Mouse (Mus musculus): ENCODE data around the gene Zfp503.

Zfp503 gene

GRCm38 (mm10) chr14:21989291-21989913 is at the start of gene Zfp503:
Gene Zfp503, minus strand, starts transcription at chr14:21989601.
- DNase-seq (ENCODE audit: low read depth, low spot score), result no peak

GRCm38 (mm10) chr14:22037498-22038131 is 48.2 kb upstream of the Zfp503 start:
- no peak for DNase-seq (ENCODE audit: low read depth, low spot score)

DNA sequence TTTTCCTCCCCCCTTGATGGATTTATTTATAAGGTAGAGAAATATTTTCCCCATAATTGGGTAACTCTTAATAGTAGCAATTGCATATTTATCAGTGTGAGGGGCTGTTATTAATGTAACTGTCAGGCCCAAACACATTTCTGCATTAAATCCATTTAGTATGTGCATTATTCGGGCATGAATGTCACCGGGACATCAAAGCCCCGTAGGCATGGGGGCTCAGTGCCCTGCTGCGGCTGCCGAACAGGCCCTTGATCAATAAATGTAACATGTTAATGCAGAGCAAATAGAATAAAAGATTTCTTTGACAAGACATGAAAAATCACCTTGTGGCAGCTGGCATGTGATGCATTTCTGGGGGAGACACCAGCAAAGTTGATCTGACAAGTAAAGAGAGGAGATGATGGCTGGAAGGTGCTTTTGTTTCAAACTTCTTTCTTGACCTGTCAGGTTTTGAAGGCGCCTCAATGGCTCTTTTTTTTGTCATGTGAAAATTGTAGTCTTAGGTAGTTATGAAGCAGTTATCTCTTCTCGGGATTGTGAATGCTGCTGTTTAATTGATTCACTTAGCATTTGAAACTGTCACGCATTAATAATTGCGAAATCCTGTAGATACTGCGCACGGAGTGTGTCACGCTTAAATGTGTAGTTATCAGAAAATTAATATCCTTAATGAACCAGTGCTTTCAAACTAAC is 47.5 kb upstream of the Zfp503 start:
- DNase-seq (ENCODE audit: low read depth, low spot score), result no peak

DNA sequence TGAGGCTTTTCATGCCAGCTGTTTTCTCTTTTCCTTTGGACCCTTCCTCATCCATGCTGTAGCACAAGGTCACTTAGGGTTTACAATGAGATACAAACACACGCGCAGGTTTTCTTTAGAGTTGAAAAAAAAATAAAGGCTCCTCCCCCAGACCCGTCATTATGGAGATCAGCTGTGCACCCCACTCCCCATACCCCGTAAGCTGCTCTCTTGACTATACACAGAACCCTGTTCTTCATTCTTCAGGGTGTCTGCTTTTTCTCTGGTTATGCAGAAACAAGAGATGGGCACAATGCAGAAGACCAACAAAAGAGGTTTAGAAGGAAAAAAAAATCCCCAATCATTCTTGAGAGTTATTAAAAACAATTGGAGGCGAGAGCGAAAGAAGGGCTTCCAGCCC is 46.9 kb upstream of the Zfp503 start:
- no peak for DNase-seq (ENCODE audit: low read depth, low spot score)

DNA sequence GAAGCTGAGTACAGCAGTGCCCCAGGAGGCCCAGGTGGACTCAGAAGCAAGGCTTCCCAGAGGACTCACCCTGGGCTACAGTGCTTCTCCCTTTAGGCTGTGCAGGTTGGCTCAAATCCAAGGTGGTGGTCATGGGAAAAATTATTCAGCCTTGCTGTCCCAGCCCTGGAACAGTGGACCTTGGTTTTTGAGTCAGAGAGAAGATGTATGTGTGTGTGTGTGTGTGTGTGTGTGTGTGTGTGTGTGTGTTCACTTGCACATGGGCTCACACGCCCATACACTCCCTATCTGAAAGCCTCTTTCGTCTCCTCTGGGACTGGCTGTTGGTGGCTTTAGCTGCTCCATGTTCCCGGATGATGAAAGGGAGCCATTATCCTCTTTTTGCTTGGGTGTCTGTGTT is 46.5 kb upstream of the Zfp503 start:
- DNase-seq (ENCODE audit: low read depth, low spot score), result no peak

DNA sequence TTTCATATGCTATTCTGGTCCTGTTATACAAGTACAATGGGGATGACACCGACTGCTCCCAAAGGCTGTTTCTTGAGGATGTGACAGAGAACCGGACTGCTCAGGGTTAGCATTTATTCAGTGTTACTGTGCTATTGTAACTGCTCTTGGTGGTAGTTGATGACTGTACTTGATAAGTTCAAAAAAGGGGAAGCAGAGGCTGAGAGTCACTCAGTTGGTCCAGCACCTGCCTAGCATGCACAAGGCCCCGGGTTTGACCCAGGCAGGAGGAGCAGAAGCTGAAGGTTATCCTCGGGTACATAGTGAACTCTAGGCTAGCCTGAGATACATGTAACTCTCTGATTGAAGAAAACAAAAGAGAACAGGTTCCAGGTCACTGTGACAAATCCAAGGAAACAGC is 34.1 kb upstream of the Zfp503 start:
- no peak for DNase-seq (ENCODE audit: low read depth, low spot score)

DNA sequence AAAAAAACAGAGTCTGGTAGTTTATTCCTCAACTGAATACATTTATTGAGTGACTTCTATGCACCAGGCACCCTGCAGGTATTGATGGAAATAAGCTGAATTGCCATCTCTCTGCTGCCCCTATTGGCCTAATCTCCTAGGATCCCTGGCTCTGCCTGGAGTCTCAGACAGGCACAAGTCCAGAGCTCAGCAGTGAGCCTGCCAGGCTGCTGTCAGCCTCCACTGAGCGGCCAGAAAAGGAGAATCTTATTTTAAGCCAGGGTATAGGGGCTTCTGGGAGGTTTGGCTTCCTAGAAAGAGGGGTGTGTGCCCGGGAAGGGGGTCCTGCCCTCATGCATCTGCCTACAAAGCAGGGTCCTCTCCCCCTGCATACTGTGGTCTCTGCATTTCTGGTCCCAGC is 31.5 kb upstream of the Zfp503 start:
- DNase-seq (ENCODE audit: low read depth, low spot score), result no peak

GRCm38 (mm10) chr14:22019949-22020845 is 30.8 kb upstream of the Zfp503 start:
- no peak for DNase-seq (ENCODE audit: low read depth, low spot score)

DNA sequence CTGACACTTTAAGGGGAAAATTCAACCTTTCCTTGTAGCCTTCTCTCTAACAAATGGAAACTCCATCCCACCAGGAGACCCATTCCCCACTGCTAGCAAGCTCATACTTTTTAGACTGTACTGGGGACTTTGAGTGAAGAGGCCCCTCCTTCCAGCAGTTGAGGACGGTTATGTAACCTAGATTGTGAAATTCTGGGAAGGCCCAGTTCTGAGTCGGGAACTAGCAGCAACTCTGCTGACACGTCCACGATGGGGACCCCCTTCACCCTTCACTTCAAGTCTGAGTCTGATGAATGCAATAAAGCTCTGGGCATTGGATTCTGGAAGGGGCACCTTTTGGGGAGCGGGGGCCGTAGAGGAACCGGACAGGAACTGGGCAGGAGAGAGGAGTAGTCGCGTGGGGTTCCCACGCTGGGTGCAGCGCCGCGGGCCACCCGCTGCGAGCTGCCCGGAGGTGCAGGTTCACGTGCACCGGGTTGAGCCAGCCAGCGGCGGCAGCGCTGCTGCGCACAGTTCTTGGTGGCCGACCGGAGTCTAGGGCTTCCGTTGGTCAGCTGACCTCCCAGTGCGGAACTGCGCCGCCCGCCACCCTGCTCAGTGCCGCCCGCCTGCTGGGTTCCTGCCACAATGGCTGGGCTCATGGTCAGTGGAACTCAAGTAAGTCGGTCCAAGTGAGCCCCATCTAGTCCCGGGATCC is 30.0 kb upstream of the Zfp503 start, which contains the start of gene Lrmda:
Gene Lrmda (plus strand): TSS at position 461 of the 697 bp plus-strand sequence.
- no peak for DNase-seq (ENCODE audit: low read depth, low spot score)

DNA sequence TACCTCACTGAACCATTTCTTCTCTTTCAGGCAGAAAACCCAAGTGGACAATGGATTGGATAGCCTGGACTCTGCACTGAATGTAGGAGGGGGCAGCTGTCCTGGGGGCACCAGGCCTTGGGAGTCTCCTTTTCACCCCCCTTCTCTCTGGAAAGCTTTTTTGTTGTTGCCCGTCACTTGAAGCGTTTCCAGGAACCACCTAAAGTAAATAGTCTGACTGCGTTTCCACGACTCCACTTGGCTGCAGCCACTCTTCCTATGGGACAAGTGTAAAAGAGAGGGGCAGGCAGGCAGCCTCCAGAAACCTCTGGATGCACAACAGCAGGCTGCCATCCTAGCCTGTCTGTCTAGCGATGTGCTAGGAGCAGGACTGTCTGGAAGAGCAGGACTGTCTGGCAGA is 27.6 kb upstream of the Zfp503 start:
- no peak for DNase-seq (ENCODE audit: low read depth, low spot score)

DNA sequence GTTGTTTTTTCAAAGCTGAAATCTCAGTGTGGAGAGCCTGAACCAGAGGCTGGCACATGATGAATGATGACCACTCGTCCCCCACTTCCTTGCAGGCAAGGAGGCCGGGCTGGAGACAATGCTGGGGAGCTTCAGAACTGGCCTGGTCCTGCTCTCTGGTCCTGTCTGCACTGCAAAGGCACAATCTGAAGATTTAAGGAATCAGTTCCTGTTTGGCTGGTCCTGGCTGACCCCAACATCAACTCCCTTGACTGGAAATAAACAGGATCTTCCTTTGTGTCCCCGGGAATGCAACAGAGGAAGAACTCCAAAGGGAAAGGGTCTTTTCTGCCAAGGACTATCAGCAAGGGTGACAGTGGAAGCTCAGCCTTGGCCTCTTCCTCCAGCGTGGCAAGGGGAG is 25.4 kb upstream of the Zfp503 start:
- no peak for DNase-seq (ENCODE audit: low read depth, low spot score)

- DNase-seq (ENCODE audit: low read depth, low spot score), result no peak
These were observed 24.9 kb upstream of the Zfp503 start for GRCm38 (mm10) chr14:22014315-22014714.

DNA sequence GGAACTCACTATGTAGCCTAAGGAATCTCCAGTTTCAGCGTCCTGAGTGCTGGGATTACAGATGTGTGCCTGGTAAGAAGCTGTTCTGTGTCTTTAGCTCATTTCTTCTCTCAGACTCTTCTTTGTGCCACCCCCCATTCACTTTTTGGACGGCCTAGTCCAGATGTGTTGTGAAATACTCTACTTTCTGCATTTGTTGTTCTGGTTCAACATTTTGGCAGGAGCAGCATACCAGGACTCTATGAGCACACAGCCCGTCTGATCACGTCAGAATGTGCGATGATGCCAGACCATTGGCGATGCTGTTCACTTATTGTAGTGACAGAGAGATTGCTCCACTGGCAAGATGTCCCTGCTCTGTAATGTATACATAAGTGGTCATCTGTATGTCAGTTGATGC is 17.6 kb upstream of the Zfp503 start:
- DNase-seq (ENCODE audit: low read depth, low spot score), result no peak

DNA sequence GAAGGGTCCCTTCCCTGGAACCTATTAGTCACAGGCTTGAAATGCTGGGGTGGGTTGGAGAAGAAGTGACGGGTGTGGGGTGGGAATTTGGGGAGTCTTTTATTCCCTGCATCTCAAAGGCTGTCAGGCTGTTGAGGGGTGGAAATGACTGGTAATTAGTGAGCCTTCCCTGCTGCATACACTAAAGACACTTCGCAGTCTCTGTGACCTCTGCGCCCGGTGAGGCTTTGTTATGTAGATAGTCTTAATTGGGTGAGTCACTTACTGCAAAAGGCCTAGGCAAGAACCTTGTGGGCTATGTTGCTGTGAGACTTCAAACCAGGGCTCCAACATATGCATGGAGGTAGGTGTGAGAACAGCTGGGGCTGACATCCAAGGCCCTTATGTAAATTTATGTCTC is 15.5 kb upstream of the Zfp503 start:
- DNase-seq (ENCODE audit: low read depth, low spot score), result no peak

- no peak for DNase-seq (ENCODE audit: low read depth, low spot score)
These were observed 14.2 kb upstream of the Zfp503 start for GRCm38 (mm10) chr14:22003631-22004030.

DNA sequence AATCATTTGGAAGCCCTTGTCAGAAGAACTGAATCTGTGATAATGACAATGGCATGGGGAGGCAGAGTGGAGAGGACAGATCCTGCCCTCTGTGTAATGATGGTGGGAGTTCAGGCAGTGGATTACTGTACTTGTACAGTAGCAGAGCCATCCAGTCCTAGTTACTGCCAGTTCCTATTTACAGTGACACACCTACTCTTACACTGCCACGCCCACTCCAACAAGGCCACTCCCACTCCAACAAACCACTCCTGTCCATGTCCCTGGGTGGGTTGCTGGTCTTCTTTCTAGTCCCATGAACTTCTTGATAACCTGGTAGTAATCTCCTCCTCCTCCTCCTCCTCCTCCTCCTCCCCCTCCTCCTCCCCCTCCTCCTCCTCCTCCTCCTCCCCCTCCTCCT is 13.8 kb upstream of the Zfp503 start:
- DNase-seq (ENCODE audit: low read depth, low spot score), result no peak

DNA sequence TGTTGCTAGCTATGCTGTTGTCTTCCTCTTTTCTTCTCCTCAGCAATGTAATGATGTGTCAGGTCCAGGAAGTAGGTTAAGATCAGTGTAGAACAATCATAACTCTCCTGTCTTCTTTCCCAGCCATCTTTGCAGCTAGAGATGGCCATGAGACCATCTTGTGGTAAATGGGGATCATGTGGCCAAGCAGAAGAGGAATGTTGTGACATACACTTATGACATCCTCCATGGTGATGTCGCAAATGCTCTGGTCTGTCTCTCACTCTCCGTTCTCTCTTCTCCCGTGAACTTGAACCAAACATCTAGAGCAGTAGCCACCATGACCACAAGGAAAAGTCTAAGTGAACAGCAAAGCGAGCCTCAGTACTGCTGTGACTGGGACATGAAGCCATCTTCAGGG is 10.2 kb upstream of the Zfp503 start:
- no peak for DNase-seq (ENCODE audit: low read depth, low spot score)

GRCm38 (mm10) chr14:21995031-21995754 is 5.8 kb upstream of the Zfp503 start:
- no peak for DNase-seq (ENCODE audit: low read depth, low spot score)

DNA sequence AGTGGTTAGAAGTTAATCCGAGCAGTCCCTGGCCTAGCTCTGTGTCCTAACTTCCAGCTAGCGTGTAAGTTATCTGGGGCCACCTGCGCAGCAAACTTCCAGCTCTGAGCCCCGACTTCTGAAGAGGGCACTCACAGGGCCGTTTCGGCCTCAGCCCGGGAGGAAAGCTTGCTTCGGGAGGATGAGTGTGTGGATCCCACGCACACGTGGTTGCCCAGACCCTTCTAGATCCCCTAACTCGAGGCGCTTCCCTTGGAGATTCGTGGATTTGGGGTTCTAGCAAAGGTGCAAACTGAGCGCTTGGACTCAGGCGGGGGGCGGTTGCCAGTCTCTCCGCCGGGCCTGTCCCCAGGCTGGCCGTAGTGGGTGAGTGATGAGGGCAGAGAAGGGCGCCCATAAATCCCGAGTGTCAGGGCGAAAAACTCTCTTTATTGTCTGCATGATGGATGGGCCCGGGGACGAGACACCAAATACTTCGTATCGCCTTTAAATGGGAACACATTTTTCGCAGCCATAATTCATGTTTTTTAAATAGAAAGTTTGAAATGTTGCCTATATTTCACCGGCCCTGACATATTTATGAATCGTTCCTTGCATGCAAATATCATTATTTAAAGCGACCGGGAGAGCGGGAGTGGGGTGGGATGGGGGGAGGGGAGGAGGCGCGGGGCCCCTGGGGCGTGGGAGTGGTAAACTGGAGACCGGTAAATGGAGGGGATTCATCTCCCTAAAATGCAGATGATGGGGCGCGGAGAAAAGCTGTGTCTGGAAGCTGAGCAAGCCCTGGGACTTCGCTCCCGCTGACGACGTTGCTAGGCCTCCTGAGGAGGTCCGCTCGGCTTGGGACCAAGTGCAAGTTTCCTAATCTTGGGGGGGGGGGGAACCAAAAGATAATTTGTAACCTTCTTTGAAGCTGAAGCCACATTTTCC is 4.9 kb upstream of the Zfp503 start:
- no peak for DNase-seq (ENCODE audit: low read depth, low spot score)
